Mouse (Mus musculus): ENCODE data around the gene 4930523C07Rik. TPM values are rescaled to one million over a fixed set of nuclear protein-coding genes. Genes with fewer than 3 reads are reported as not detected.

4930523C07Rik gene
- polyA plus RNA-seq, 1 experiment from 2014 or later, result 22.5 TPM

DNA sequence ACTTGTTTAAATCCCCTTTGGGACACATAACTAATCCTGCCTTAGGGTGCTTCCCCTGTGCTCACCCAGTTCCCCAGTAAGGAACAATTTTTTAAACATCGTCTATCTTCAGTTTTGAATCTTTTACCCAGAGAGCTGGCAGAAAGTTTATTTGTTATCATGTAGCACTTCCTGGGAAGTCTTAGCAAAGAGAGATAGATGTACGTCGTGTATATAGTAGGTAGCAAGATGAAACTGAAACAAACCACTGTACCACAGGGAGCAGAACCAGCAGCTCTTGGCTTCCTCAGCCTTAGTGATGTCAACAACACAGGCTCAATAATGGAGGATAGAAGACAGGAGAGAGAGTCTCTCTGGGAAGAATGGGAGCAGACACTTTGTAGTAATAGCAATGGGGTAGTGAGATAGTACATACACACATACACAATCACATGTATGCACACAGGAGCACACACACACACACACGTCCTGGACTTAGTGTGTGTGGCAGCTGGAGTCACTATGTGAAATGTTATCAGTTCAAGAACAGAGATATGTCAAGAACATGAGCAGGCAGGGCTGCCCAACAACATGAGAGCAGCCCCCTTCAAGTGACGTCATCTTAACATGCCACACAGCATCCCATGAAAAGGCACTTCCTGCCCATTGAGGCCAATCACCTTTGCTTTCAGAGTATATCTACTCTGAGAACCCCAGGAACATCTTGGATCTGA lies 10.3 kb downstream of the 4930523C07Rik start:
- H3K4me2 ChIP-seq (replicated peaks; ENCODE audit: low read depth, low read length), result no peak overlapping the region
- no peak overlapping the region for H3K9ac ChIP-seq (replicated peaks; ENCODE audit: low read length)
- WGBS, result 89% methylated on average over 5 of the region's 5 CpGs
- H3K4me1 ChIP-seq (ENCODE audit: insufficient read depth, low read length), result peaks cover 8% of the 10 kb centered on the region
- no peak for ATAC-seq (ENCODE audit: low FRiP score, low TSS enrichment)
- no peaks in the 10 kb centered on the region for H3K36me3 ChIP-seq (ENCODE audit: insufficient read depth, low read length)
- no peak overlapping the region for H3K27ac ChIP-seq (ENCODE audit: low read length)
- H3K4me3 ChIP-seq (ENCODE audit: low read length), result no peak overlapping the region
- H3K27me3 ChIP-seq (ENCODE audit: insufficient read depth, low read length), result no peaks in the 10 kb centered on the region
- no peaks in the 10 kb centered on the region for H3K9me3 ChIP-seq (ENCODE audit: low read length)

DNA sequence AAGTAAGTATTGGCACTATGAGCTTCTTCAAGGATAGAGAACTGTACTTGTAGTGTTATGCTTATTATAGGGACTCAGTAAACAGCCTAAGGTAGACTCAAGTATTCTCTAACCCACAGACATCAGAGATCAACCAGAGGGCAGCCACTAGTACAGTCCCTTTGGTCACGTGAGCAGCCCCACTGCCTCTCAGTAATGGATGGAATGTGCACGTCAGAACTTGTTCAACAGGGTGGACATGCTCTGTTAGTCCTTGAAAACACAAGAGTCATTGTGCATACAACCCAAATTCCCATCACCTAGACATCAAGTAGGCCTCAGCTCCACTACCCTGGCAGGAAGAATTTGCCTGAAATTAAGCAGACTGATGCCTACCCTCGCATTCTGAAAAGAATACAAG lies 13.5 kb downstream of the 4930523C07Rik start:
- Histone ChIP-seq H3K27me3 (ENCODE audit: insufficient read depth, low read length) (no peaks in the 10 kb centered on the region), H3K9me3 (ENCODE audit: low read length) (no peaks in the 10 kb centered on the region), H3K4me3 (ENCODE audit: low read length) (no peak overlapping the region), H3K9ac (replicated peaks; ENCODE audit: low read length) (no peak overlapping the region), H3K4me1 (ENCODE audit: insufficient read depth, low read length) (peaks cover 8% of the 10 kb centered on the region; the same call in 1 of the 2 replicates), H3K36me3 (ENCODE audit: insufficient read depth, low read length) (no peaks in the 10 kb centered on the region), H3K4me2 (replicated peaks; ENCODE audit: low read depth, low read length) (no peak overlapping the region), H3K27ac (ENCODE audit: low read length) (peak overlapping the region; percentile 31; the same call in 1 of the 2 replicates)
- WGBS, result 46% methylated on average over 3 of the region's 3 CpGs
- peak; percentile 84 for ATAC-seq (ENCODE audit: low FRiP score, low TSS enrichment)

DNA sequence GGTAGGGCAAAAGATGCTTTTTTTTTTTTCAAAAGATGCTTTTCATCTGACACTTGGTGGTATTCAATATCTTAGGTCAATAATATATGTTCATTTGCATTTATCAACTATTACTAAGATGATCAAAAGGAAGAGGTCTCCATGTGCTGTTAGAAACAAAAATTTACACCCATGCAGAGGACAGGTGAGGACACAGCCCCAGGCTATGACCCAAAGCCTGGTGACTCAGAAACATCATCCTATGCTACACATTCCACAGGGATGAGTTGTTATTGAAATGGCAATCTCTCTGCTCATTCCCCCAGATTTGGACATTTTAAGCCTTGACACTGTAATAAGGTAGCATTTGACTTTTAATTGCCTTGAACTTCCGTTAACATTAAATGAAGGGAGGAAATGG lies 15.7 kb downstream of the 4930523C07Rik start:
- no peak overlapping the region for H3K4me2 ChIP-seq (replicated peaks; ENCODE audit: low read depth, low read length)
- no peak overlapping the region for H3K27ac ChIP-seq (ENCODE audit: low read length)
- no peak for ATAC-seq (ENCODE audit: low FRiP score, low TSS enrichment)
- no peak overlapping the region for H3K9ac ChIP-seq (replicated peaks; ENCODE audit: low read length)
- no peaks in the 10 kb centered on the region for H3K27me3 ChIP-seq (ENCODE audit: insufficient read depth, low read length)
- H3K36me3 ChIP-seq (ENCODE audit: insufficient read depth, low read length), result no peaks in the 10 kb centered on the region
- no peaks in the 10 kb centered on the region for H3K9me3 ChIP-seq (ENCODE audit: low read length)
- no peak overlapping the region for H3K4me3 ChIP-seq (ENCODE audit: low read length)
- 44% methylated on average over 1 of the region's 1 CpGs for WGBS
- H3K4me1 ChIP-seq (ENCODE audit: insufficient read depth, low read length), result 0 out of 2 replicates have a peak, but pooled peaks cover 3% of the 10 kb centered on the region

DNA sequence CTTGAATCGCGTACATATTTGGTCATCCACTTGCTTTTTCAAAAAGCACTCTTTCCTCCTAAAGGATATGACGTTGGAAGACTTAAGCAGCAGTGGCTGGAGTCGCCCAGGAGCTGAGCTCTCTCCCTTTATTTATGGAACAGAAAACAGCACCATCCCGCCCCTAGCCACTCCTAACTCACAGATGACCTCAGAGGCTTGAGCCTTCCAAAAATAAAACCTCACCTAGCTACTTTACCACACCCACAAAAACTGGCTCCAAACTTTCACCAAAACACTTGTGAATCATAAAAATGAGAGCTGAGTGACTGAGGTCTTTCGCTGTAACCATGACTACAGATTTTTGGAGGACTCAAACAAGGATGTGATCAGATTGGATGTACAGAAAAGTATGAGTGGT lies 16.4 kb downstream of the 4930523C07Rik start:
- H3K4me2 ChIP-seq (replicated peaks; ENCODE audit: low read depth, low read length), result no peak overlapping the region
- no peaks in the 10 kb centered on the region for H3K36me3 ChIP-seq (ENCODE audit: insufficient read depth, low read length)
- no peaks in the 10 kb centered on the region for H3K27me3 ChIP-seq (ENCODE audit: insufficient read depth, low read length)
- no peak for ATAC-seq (ENCODE audit: low FRiP score, low TSS enrichment)
- WGBS, result 52% methylated on average over 6 of the region's 6 CpGs
- no peak overlapping the region for H3K9ac ChIP-seq (replicated peaks; ENCODE audit: low read length)
- no peaks in the 10 kb centered on the region for H3K9me3 ChIP-seq (ENCODE audit: low read length)
- H3K4me3 ChIP-seq (ENCODE audit: low read length), result no peak overlapping the region
- H3K4me1 ChIP-seq (ENCODE audit: insufficient read depth, low read length), result 0 out of 2 replicates have a peak, but pooled peaks cover 3% of the 10 kb centered on the region
- no peak overlapping the region for H3K27ac ChIP-seq (ENCODE audit: low read length)

DNA sequence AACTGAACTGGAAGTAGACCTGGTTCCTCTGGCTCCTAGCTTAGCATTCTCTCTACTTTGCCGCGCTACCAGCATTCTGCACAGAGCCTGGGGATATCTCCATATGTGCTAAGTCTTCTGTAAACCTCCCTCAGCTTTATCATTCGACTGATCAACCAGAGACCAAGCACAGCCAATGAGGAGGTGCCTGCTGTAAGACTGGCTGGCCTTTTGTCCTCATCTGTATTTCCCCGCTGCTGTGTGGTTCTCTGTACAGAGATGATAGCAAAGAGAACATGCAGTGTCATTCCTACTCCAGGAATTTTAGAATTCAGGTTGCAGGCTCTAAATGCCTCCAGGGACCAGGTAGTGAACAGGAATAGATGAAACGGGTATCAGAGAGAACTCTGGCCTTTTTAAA lies 17.1 kb downstream of the 4930523C07Rik start:
- WGBS, result 78% methylated on average over 5 of the region's 5 CpGs
- H3K9ac ChIP-seq (replicated peaks; ENCODE audit: low read length), result no peak overlapping the region
- H3K36me3 ChIP-seq (ENCODE audit: insufficient read depth, low read length), result no peaks in the 10 kb centered on the region
- H3K27ac ChIP-seq (ENCODE audit: low read length), result no peak overlapping the region
- no peaks in the 10 kb centered on the region for H3K27me3 ChIP-seq (ENCODE audit: insufficient read depth, low read length)
- H3K4me2 ChIP-seq (replicated peaks; ENCODE audit: low read depth, low read length), result no peak overlapping the region
- H3K4me1 ChIP-seq (ENCODE audit: insufficient read depth, low read length), result 0 out of 2 replicates have a peak, but pooled peaks cover 3% of the 10 kb centered on the region
- no peak overlapping the region for H3K4me3 ChIP-seq (ENCODE audit: low read length)
- no peak for ATAC-seq (ENCODE audit: low FRiP score, low TSS enrichment)
- H3K9me3 ChIP-seq (ENCODE audit: low read length), result no peaks in the 10 kb centered on the region

DNA sequence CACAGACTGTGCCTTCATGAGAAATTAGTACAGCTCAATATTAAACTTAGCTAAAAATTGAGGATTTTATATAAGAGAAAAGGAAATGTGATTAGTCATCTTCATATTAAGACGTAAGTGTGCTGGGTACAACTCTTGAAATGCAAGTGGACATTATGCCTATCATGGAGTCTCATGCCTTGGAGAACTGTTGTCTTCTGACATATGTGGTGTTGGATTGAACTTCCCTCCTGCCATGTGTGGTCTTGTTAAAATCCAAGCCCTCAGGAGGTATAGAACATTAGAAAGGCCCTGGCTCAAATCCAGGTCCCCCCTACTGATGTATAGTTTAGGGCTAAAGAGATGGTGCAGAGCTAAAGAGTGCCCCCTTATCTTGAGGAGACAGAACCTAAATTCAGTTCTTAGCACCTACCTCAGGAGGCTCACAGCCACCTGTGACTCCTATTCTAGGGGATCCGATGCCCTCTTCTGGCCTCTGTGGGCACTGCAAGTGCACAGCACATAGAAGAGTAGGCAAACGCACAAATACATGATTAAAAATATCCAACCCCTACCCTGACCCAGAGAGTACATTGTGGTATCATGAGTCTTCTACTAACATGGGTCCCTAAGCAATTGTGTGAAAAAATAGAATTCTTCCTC lies 17.7 kb downstream of the 4930523C07Rik start:
- ATAC-seq (ENCODE audit: low FRiP score, low TSS enrichment), result no peak
- Histone ChIP-seq H3K36me3 (ENCODE audit: insufficient read depth, low read length) (no peaks in the 10 kb centered on the region), H3K4me1 (ENCODE audit: insufficient read depth, low read length) (0 out of 2 replicates have a peak, but pooled peaks cover 3% of the 10 kb centered on the region), H3K27ac (ENCODE audit: low read length) (no peak overlapping the region), H3K4me2 (replicated peaks; ENCODE audit: low read depth, low read length) (no peak overlapping the region), H3K9ac (replicated peaks; ENCODE audit: low read length) (no peak overlapping the region), H3K27me3 (ENCODE audit: insufficient read depth, low read length) (no peaks in the 10 kb centered on the region), H3K4me3 (ENCODE audit: low read length) (no peak overlapping the region), H3K9me3 (ENCODE audit: low read length) (peaks cover 2% of the 10 kb centered on the region; the same call in 1 of the 2 replicates)
- WGBS, result 66% methylated on average over 3 of the region's 3 CpGs

DNA sequence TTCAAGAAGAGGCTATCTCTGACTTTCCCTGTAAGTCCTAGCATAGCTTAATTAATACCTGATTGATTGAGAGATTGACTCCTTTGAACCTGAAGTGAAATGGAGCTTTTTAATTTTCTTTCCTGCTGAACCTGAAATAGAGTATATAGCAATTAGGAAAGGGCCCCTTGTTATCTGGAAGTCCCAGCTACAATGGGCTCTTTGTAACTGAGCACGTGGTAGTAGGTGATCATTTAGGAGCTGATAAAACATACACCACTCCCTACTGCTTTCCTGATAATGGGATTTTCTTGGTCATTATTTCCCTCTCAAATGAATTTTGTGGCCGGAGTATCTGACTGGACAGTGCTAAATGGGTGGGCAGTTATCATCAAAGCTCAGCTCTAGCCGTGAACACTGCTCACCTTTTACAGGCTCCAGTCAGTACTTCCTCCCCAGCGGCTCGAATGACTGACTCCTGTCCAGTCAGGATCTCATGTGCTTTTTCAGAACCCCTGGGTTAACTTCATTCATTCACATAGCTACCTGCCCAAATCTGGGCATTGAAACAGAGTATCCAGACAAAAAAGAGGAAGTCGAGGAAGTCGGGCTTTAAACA lies 20.5 kb downstream of the 4930523C07Rik start:
- no peak overlapping the region for H3K27ac ChIP-seq (ENCODE audit: low read length)
- H3K27me3 ChIP-seq (ENCODE audit: insufficient read depth, low read length), result no peaks in the 10 kb centered on the region
- no peak overlapping the region for H3K9ac ChIP-seq (replicated peaks; ENCODE audit: low read length)
- H3K36me3 ChIP-seq (ENCODE audit: insufficient read depth, low read length), result no peaks in the 10 kb centered on the region
- no peak for ATAC-seq (ENCODE audit: low FRiP score, low TSS enrichment)
- no peak overlapping the region for H3K4me3 ChIP-seq (ENCODE audit: low read length)
- H3K4me2 ChIP-seq (replicated peaks; ENCODE audit: low read depth, low read length), result no peak overlapping the region
- H3K4me1 ChIP-seq (ENCODE audit: insufficient read depth, low read length), result 0 out of 2 replicates have a peak, but pooled peaks cover 3% of the 10 kb centered on the region
- WGBS, result 72% methylated on average over 7 of the region's 7 CpGs
- peaks cover 6% of the 10 kb centered on the region; the same call in 1 of the 2 replicates for H3K9me3 ChIP-seq (ENCODE audit: low read length)

DNA sequence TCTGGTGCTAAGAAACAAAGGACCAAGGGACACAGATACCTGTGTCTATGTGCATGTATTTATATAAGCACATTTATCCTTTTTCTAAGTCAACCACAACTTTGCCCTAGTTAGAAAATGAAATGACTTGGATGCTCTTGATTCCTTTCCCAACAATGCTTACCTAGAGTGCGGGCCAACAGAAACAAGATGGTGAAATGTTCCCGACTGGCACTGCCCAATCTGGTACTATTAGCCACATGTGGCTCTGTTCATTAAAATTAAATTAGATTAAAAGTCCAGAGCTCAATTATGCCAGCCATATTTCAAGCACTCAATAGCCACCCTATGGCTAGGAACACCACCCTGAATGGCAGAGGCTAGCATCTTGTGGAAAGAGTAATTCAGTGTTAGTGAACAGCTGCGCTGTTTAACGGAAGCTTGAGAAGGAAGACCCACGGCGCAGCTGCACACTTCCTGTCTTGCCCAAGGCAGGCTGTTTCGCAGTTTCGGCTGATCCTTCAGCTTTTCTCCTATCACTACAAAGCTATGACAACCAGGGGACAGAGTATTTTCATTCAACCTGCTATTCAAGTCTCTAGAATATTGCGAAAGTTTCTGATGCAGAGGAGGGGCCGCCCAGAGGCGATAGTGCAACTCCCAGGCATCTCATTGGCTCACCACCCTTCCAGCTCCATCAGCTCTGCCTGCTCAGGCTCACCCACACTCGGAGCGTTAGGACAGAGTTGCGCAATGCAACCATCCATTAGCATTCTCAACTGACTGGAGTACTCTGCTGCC lies 34.9 kb downstream of the 4930523C07Rik start:
- Histone ChIP-seq H3K9ac (replicated peaks; ENCODE audit: low read length) (no peak overlapping the region), H3K4me1 (ENCODE audit: insufficient read depth, low read length) (no peaks in the 10 kb centered on the region), H3K4me3 (ENCODE audit: low read length) (no peak overlapping the region), H3K27me3 (ENCODE audit: insufficient read depth, low read length) (no peaks in the 10 kb centered on the region), H3K36me3 (ENCODE audit: insufficient read depth, low read length) (0 out of 2 replicates have a peak, but pooled peaks cover 3% of the 10 kb centered on the region), H3K27ac (ENCODE audit: low read length) (no peak overlapping the region), H3K9me3 (ENCODE audit: low read length) (no peaks in the 10 kb centered on the region), H3K4me2 (replicated peaks; ENCODE audit: low read depth, low read length) (no peak overlapping the region)
- WGBS, result 72% methylated on average over 14 of the region's 14 CpGs
- ATAC-seq (ENCODE audit: low FRiP score, low TSS enrichment), result no peak

DNA sequence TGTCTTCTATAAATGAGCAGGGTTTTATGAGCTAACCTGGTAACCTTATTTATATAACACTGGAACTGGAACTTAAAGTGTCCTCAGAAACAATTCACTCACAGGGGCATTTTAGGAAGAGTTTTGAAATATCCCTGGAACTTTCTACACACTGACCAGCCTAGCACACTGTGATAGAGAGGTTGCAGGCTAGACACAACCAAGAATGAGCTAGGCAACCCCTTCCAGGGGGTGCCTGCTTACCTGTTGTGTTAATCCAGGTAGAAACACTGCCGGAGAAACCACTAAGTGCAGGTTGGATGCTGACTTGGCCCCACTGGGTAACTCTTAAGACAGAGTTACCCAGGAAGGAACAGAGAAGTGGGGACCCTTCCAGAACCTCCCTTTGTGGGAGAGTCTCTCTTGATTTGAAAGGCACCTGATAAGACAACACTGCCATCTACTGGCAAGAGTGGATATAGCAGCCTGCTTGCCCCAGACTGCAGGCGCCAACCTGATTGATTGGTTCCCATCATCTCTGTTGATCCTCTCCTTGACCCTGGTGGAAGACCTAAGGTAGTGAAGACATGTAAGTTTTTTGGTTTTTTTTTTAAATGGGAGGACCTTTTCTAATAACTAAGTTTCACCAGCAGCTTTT lies 36.7 kb downstream of the 4930523C07Rik start:
- Histone ChIP-seq H3K4me3 (ENCODE audit: low read length) (no peak overlapping the region), H3K4me1 (ENCODE audit: insufficient read depth, low read length) (no peaks in the 10 kb centered on the region), H3K27ac (ENCODE audit: low read length) (no peak overlapping the region), H3K36me3 (ENCODE audit: insufficient read depth, low read length) (no peaks in the 10 kb centered on the region), H3K9ac (replicated peaks; ENCODE audit: low read length) (no peak overlapping the region), H3K4me2 (replicated peaks; ENCODE audit: low read depth, low read length) (no peak overlapping the region), H3K9me3 (ENCODE audit: low read length) (no peaks in the 10 kb centered on the region), H3K27me3 (ENCODE audit: insufficient read depth, low read length) (no peaks in the 10 kb centered on the region)
- 27% methylated on average over 2 of the region's 2 CpGs for WGBS
- ATAC-seq (ENCODE audit: low FRiP score, low TSS enrichment), result peak; percentile 40; the same call in 1 of the 2 replicates

Measured in kidney, embryonic 16.5 days (tissue).